Mouse (Mus musculus): ENCODE measurements around the gene Prim2.
"Not testable (repeated sequence)": the region's sequence is repeated elsewhere in the genome, so short reads cannot be mapped to it uniquely, and the experiment has no call there.

The Prim2 gene

GRCm38 (mm10) chr1:33650875-33651274 lies 18.7 kb downstream of the Prim2 start:
- DNase-seq (ENCODE audit: low spot score in 2 of 2), result no peak

GRCm38 (mm10) chr1:33649534-33650108 lies 20.0 kb downstream of the Prim2 start:
- no peak for DNase-seq (ENCODE audit: low spot score in 2 of 2)

DNA sequence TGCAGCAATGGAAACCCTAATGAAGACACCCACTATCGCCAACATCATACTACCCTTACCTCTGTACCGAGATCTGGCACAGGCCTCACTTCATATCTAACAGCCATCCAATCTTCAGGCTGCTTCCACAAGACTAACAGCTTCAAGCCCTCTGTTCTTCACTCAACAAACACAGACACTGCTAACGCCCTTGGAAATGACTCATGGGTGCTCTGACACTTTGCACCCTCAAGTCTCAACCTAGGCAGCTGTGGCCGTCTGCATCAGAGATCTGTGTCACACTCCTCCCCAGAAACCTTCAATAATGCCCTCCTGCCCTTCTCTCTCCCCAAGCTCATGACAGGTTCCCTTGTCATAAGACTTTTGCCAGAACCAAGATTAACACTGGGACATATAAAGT lies 20.6 kb downstream of the Prim2 start:
- no peak for DNase-seq (ENCODE audit: low spot score in 2 of 2)

GRCm38 (mm10) chr1:33647661-33648060 lies 21.9 kb downstream of the Prim2 start:
- peak in 1 of 2 experiments; percentile 25 for DNase-seq (ENCODE audit: low spot score in 2 of 2)

DNA sequence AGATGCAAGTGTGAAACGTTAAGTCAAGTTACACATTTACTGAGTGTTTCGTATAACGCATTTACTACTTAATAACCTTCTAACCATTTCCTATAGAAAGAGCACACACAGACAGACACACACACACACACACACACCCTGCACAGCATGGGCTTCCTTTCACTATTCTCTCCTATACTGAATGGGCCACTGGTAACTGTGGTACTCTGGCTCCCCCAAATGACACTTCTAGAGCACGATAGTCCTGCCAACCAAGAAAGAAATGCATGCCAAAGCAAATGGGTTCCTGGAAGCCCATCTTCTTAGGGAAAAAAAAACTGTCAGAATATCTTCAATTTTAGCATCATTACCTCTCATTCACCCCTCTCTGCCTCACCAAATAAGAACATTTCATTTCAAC lies 22.4 kb downstream of the Prim2 start:
- peak; percentile 37 to 44 for DNase-seq (ENCODE audit: low spot score in 2 of 2)

DNA sequence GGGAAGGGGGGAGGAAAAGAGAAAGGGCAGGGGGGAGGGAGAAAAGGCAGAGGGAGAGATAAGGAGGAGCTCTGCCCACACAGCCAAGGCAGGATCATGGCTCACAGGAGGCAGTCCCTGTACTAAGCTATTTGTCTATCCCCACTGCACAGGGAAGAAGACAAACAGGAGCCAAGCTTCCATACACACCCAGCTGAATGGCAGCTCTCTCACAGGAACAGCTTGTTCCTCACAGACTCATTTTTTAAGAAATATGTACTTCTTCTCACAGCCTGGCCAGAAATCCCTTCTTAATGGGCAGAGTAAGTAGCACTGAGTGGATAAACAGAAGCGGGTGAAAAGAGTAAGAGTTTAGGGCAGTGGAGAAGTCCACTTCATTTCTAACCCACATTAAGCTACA lies 23.9 kb downstream of the Prim2 start:
- DNase-seq (ENCODE audit: low spot score in 2 of 2), result no peak

DNA sequence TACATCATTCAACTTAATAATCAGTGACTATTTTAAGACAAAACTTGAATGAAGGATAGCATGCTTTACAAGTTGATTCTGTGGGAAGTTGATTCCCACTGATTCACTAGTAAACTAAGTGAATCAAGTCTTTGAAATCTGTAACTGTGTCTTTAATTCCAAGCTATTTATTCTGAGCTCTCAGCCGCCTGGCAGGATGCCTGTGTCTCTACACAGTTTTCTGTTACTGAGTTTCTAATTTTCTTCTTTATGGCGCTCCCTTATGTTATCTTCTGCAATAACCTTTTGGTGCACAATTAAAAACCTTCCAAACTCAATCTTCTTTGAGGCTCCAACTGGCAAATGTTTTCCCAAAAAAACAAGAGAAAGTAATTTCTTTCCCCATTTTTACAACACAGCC lies 28.5 kb downstream of the Prim2 start:
- DNase-seq (ENCODE audit: low spot score in 2 of 2), result peak; percentile 49 to 69

DNA sequence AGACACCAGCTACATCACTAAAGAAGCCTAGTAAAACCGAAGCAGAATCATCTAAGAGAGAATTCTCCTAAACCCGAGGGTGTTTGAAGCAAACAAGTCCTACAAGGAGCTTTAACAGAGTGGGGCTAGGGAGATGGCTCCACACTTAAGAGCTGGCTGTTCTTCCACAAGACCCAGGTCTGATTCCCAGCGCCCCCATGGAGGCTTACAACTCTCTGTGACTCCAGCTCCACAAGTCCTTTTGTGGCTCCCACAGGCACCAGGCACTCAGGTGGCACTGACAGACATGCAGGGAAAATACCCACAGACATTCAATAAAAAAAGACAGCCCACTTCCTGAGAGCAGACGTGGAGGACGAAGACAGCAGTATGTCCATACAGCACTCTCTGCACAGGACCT lies 29.5 kb downstream of the Prim2 start:
- no peak for DNase-seq (ENCODE audit: low spot score in 2 of 2)

DNA sequence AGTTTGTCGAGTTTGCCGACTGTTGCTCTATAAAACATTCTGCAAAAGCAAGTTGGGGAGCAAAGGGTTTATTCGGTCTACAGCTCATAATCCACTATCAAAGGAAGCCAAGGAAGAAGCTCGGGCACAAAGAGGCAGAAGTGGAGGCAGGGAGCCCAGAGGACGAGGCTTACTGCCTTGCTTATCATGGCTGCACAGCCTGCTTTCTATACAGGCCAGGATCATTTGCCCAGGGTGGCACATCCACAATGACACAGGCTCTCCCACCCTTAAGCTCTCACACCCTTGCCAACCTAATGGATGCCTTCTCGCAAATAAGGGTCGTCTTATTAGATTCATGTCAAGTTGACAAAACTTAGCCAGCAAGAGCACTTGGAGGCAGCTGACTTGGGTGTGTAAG lies 30.4 kb downstream of the Prim2 start:
- DNase-seq (ENCODE audit: low spot score in 2 of 2), result no peak

GRCm38 (mm10) chr1:33637827-33638226 lies 31.8 kb downstream of the Prim2 start:
- no peak for DNase-seq (ENCODE audit: low spot score in 2 of 2)

GRCm38 (mm10) chr1:33636421-33637195 lies 33.0 kb downstream of the Prim2 start:
- DNase-seq (ENCODE audit: low spot score in 2 of 2), result no peak

- DNase-seq (ENCODE audit: low spot score in 2 of 2), result not testable (repeated sequence)
Observed at GRCm38 (mm10) chr1:33631002-33631618, 38.5 kb downstream of the Prim2 start.

- DNase-seq (ENCODE audit: low spot score in 2 of 2), result no peak
Observed at GRCm38 (mm10) chr1:33627803-33628202, 41.8 kb downstream of the Prim2 start.

GRCm38 (mm10) chr1:33627070-33627469 lies 42.5 kb downstream of the Prim2 start:
- no peak for DNase-seq (ENCODE audit: low spot score in 2 of 2)

GRCm38 (mm10) chr1:33624900-33625299 lies 44.7 kb downstream of the Prim2 start:
- DNase-seq (ENCODE audit: low spot score in 2 of 2), result no peak

- DNase-seq (ENCODE audit: low spot score in 2 of 2), result no peak
Observed at GRCm38 (mm10) chr1:33624441-33624840, 45.2 kb downstream of the Prim2 start.

- no peak for DNase-seq (ENCODE audit: low spot score in 2 of 2)
Observed at GRCm38 (mm10) chr1:33621791-33622190, 47.8 kb downstream of the Prim2 start.

DNA sequence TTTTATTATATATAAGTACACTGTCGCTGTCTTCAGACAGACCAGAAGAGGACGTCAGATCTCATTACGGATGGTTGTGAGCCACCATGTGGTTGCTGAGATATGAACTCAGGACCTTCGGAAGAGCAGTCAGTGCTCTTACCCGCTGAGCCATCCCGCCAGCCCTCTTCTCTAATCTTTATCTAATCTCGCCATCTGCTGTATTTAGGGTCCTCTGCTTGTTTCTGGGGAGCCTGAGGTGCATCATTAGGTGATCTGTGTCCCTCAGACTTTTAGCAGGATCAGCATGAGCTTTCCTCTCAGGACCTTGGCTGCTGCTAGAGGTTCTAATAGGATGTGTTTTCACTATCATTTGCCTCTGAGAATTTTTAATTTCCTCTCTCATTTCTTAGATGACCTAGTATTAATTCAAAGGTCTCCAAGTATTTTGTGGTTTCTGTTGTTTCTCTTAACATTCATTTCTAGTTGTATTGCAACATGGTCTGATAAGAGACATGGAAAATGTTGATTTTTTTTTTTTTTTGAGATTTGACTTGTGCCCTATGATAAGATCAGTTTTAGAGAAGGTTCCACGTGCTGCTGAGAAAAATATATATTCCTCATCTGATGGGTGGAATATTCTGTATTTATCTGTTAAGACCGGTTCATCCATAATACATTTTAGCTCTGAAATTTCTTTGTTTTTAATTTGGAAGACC lies 49.4 kb downstream of the Prim2 start:
- no peak for DNase-seq (ENCODE audit: low spot score in 2 of 2)

DNA sequence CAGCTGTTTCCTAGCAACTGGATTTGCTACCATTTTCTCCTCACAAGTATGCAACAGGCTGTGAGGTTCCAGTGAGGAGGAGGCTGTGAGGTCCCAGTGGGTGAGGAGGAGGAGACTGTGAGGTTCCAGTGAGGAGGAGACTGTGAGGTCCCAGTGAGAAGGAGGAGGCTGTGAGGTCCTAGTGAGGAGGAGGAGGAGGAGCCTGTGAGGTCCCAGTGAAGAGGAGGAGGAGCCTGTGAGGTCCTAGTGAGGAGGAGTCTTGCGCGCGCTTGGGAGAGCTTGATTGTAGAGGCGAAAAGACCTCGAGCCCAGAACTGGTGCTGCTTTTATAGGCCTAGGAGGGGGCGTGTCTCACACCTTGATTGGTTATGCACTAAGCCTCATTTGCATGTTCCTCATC lies 53.0 kb downstream of the Prim2 start:
- DNase-seq (ENCODE audit: low spot score in 2 of 2), result not testable (repeated sequence)

DNA sequence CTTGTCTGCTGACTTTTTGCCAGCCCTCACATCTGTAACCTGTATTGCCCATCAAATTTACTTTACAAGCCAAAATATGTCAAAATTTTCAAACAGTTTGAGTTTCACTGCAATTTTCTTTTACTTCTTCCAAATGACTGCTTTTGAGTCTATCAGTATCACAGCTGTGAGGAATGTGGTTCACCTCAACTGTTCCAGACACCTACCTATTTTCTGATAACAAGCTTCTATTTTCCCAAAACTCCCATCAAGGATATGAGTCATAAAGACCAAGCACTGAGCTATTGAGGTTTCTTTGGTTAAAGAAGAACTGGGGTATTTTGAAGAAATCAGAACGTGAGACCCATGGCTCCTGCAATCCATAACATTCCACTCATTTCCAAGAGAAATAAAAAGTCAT lies 57.5 kb downstream of the Prim2 start:
- no peak for DNase-seq (ENCODE audit: low spot score in 2 of 2)

DNA sequence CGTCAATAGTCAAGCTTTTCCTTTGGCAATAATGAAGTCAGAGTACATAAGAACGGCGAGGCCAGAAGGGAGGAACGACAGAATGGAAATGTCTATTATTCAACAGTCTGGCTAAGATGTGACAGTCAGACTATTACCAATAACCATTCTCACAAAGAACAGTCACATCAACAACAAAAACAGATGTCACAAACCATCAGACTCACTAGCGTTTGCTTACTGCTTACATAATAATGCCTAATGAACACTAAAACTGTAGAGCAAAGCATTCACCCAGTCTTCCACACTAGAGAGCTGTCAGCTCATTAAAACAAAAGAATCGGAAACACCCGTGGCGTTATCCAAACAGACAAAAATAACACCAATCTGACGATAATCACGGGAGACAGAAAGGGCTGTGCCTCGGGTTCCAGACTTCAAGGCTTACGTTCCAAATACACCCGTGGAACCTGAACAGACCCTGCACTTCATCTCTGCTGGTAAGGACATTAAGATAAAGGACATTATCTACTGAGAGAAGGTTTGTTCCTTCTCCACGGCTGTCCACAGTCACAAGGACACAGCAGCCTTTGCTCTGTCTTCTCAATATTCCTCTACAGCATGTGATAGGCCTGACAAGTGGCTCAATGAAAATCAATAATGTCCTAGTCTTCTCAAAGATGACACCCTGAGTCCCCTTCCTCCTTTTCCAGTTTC lies 59.4 kb downstream of the Prim2 start:
- peak in 1 of 2 experiments; percentile 7 for DNase-seq (ENCODE audit: low spot score in 2 of 2)

GRCm38 (mm10) chr1:33608133-33608532 lies 61.5 kb downstream of the Prim2 start:
- DNase-seq (ENCODE audit: low spot score in 2 of 2), result no peak
